ENCODE assay signal across 8 mouse cellular contexts in genomic region chr6:90463228-90463862, GRCm38 (mm10). TPM values are rescaled to one million over a fixed set of nuclear protein-coding genes. Genes with fewer than 3 reads are reported as not detected.
DNase-seq lines count a peak whose midpoint lies in the region; ATAC-seq and TF ChIP-seq lines count a peak whose summit lies in the region.

No protein-coding gene starts in this region.

- 1% methylated on average over 31 of the region's 31 CpGs for WGBS in hindbrain, embryonic 12.5 days
- under 1% methylated on average over 31 of the region's 31 CpGs for WGBS in lung, embryonic 14.5 days

- peaks cover 43% of the 10 kb centered on the region for H3K27me3 ChIP-seq in hindbrain, embryonic 12.5 days
- peaks cover 18% of the 10 kb centered on the region for H3K27me3 ChIP-seq in lung, embryonic 14.5 days (ENCODE audit: insufficient read depth, low read length)

- H3K36me3 ChIP-seq in hindbrain, embryonic 12.5 days = no peaks in the 10 kb centered on the region
- peaks cover 5% of the 10 kb centered on the region; the same call in 1 of the 2 replicates for H3K36me3 ChIP-seq in lung, embryonic 14.5 days (ENCODE audit: insufficient read depth)

- H3K4me1 ChIP-seq in hindbrain, embryonic 12.5 days = peaks cover 15% of the 10 kb centered on the region
- H3K4me1 ChIP-seq in lung, embryonic 14.5 days (ENCODE audit: insufficient read depth) = peaks cover 6% of the 10 kb centered on the region; the same call in 1 of the 2 replicates

- peak overlapping the region; percentile 63 for H3K4me3 ChIP-seq in hindbrain, embryonic 12.5 days
- H3K4me3 ChIP-seq in lung, embryonic 14.5 days (ENCODE audit: low read depth, low read length) = peak overlapping the region; percentile 67

- TF ChIP-seq CTCF in lung, embryonic 14.5 days (IDR thresholded peaks at IDR 0.05; ENCODE audit: low read depth) = no peak; the same call in 1 of the 2 replicates

- peak; percentile 76 for ATAC-seq in hindbrain, embryonic 12.5 days (ENCODE audit: low FRiP score)
- ATAC-seq in lung, embryonic 14.5 days (ENCODE audit: insufficient read depth) = peak; percentile 91

- DNase-seq in adrenal gland, adult 18-20 months (ENCODE audit: low spot score in 2 of 2) = peak; percentile 78 to 82
- DNase-seq in cerebellum, postnatal 36 days = peak; percentile 57 to 61
- DNase-seq in frontal cortex, postnatal 36 days (ENCODE audit: low spot score in 2 of 2) = peak; percentile 84 to 89
- DNase-seq in layer of hippocampus, postnatal 10 days (ENCODE audit: low spot score in 2 of 2) = peak; percentile 80 to 86
- DNase-seq in lung, embryonic 14.5 days = peak; percentile 91
- DNase-seq in ovary, postnatal 36 days (ENCODE audit: low spot score) = peak; percentile 92
- DNase-seq in adipocyte (ENCODE audit: low spot score) = no peak

- H3K4me2 ChIP-seq in hindbrain, embryonic 12.5 days (replicated peaks) = peak overlapping the region; percentile 100
- peak overlapping the region; percentile 100 for H3K4me2 ChIP-seq in lung, embryonic 14.5 days

- H3K27ac ChIP-seq in hindbrain, embryonic 12.5 days = no peak overlapping the region
- peak overlapping the region; percentile 54; the same call in 1 of the 2 replicates for H3K27ac ChIP-seq in lung, embryonic 14.5 days (ENCODE audit: low read depth)

- no peaks in the 10 kb centered on the region for H3K9me3 ChIP-seq in hindbrain, embryonic 12.5 days (replicated peaks)
- H3K9me3 ChIP-seq in lung, embryonic 14.5 days (ENCODE audit: low read depth, low read length) = no peaks in the 10 kb centered on the region

- H3K9ac ChIP-seq in hindbrain, embryonic 12.5 days = peak overlapping the region; percentile 71
- peak overlapping the region; percentile 65 for H3K9ac ChIP-seq in lung, embryonic 14.5 days

RNA-seq across cellular contexts. Expression of gene Klf15, which starts 1.0 kb away (rescaled TPM):
- 10 to 100 TPM; 32.2 to 52.2 TPM for total RNA-seq in adrenal gland, adult 18-20 months (2021)
- 6.3 and 6.9 TPM in 2 replicates for polyA plus RNA-seq in hindbrain, embryonic 12.5 days (2016; fragmentation: Nextera tagmentation; extraction: Ambion mirVana)
- total RNA-seq in layer of hippocampus, postnatal 10 days (2021) = 10 to 100 TPM; 18.5 to 23.7 TPM
- 8.1 and 10.9 TPM in 2 replicates for polyA plus RNA-seq in lung, embryonic 14.5 days (2014; fragmentation: Nextera tagmentation; extraction: Ambion mirVana)

RNA-seq across cellular contexts. Expression of gene Aldh1l1, which starts 22.9 kb away (rescaled TPM):
- 100 to 1,000 TPM; 180 to 197 TPM for total RNA-seq in adrenal gland, adult 18-20 months (2021)
- polyA plus RNA-seq in hindbrain, embryonic 12.5 days (2016; fragmentation: Nextera tagmentation; extraction: Ambion mirVana) = 13.0 and 19.4 TPM in 2 replicates
- 10 to 100 TPM; 43.9 to 52.3 TPM for total RNA-seq in layer of hippocampus, postnatal 10 days (2021)
- polyA plus RNA-seq in lung, embryonic 14.5 days (2014; fragmentation: Nextera tagmentation; extraction: Ambion mirVana) = 0.74 and 0.78 TPM in 2 replicates

RNA-seq across cellular contexts. Expression of gene Cfap100, which starts 34.7 kb away (rescaled TPM):
- total RNA-seq in adrenal gland, adult 18-20 months (2021) = under 1 TPM; 0.48 to 0.99 TPM
- 2.8 and 3.8 TPM in 2 replicates for polyA plus RNA-seq in hindbrain, embryonic 12.5 days (2016; fragmentation: Nextera tagmentation; extraction: Ambion mirVana)
- total RNA-seq in layer of hippocampus, postnatal 10 days (2021) = 1 to 10 TPM; 8.8 to 9.2 TPM
- polyA plus RNA-seq in lung, embryonic 14.5 days (2014; fragmentation: Nextera tagmentation; extraction: Ambion mirVana) = 0.43 and 0.57 TPM in 2 replicates

Comparison
In these comparisons a context has a peak if more than half of its experiments do, and no peak if none do; other contexts are left out.
1. RNA of gene Cfap100, which starts 34.7 kb away (total RNA-seq): 8.8 to 9.2 TPM in layer of hippocampus, postnatal 10 days; 0.48 to 0.99 TPM in adrenal gland, adult 18-20 months; every median in the first group is over 4 times any median in the second.